Mouse (Mus musculus): ENCODE measurements around the gene Fam216a.

Fam216a gene

DNA sequence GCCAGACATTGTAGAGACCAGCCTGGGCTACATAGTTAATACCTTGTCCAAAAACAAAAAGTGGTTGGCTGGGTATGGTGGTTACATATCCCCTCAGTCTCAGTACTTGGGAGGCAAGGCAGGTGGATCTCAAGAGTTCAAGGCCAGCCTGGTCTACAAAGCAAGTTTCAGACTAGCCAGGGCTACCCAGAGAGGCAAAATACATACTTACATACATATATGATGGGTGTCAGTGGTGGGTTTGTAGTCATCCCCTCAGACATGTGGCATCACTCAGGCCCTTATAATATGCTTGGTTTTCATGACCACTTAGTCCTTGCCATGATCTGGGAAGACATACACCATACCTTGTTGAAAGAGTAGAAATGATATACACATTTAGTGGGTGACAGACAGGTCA lies 18.5 kb upstream of the Fam216a start:
- peak; percentile 87 for DNase-seq

- no peak for DNase-seq
These were observed 17.8 kb upstream of the Fam216a start for GRCm38 (mm10) chr5:122390006-122390405.

- peak; percentile 96 for DNase-seq
These were observed 7.4 kb upstream of the Fam216a start for GRCm38 (mm10) chr5:122379374-122380155.

DNA sequence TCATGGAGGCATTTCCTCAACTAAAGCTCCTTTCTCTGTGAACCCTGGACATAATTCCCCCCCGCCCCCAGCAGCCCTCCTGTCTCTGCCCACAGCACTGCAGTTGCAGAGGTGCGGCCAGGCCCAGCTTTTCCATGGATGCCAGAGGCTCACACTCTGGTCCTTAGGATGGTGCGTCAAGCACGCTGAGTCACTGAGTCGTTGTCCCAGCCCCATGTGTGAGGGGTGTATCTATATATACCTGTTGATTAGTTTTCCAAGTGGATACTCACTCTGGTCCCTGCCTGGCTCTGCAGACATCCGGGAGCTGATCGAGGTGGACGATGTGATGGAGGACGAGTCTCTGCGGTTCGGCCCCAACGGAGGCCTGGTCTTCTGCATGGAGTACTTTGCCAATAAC lies 6.0 kb upstream of the Fam216a start:
- peak; percentile 91 for DNase-seq

- peak; percentile 77 for DNase-seq
These were observed 5.1 kb upstream of the Fam216a start for GRCm38 (mm10) chr5:122377101-122377833.

GRCm38 (mm10) chr5:122372878-122373277 lies 714 bp upstream of the Fam216a start:
- DNase-seq: peak; percentile 34

GRCm38 (mm10) chr5:122371591-122372191 lies 473 bp downstream of the Fam216a start, which contains the start of gene Gpn3:
Gene Gpn3, plus strand, starts transcription at chr5:122371876.
- DNase-seq: no peak

- DNase-seq: no peak
These were observed 17.6 kb downstream of the Fam216a start for GRCm38 (mm10) chr5:122354492-122355067.

- peak; percentile 100 for DNase-seq
These were observed 18.2 kb downstream of the Fam216a start, which contains the start of the genes Rad9b and Vps29 for GRCm38 (mm10) chr5:122353807-122354491. Gene Rad9b, minus strand, starts transcription at chr5:122354233. Gene Vps29, plus strand, starts transcription at chr5:122354369.

DNA sequence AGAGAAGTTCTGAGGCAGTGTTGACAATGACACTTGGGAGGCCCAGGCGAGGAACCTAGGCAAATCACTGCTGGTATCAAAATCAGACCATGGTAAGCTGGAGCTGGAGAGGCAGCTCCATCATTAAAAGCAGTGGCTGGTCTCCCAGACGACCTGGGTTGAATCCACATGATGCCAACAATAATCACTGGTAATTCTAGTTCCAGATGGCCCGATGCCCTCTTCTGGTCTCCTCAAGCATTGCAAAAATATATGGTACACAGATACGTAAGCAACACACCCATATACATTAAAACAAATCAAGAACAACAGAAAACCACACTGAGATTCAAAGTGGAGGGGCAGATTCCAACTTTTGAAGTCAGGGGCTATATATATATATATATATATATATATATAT lies 26.4 kb downstream of the Fam216a start:
- DNase-seq: no peak

DNA sequence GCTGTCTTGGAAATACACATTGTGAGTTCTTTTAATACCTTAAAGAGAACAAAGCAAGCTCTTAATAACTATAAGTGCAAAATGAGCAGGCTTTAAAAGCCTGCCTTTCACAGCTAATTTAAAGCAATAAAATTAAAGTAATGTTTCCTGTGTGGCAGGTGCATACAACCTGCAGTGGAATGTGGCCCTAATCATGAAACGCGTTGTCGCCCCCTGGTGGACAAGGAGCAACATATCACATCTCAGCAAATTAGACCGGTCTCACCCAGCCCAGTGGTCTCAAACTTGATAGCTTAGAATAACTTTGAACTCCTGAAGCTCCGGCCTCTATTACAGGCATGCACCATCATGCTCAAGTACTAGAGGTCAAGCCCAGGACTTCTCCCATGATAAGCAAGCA lies 27.9 kb downstream of the Fam216a start:
- DNase-seq: peak; percentile 90

- no peak for DNase-seq
These were observed 28.4 kb downstream of the Fam216a start for GRCm38 (mm10) chr5:122343768-122344167.

- no peak for DNase-seq
These were observed 29.3 kb downstream of the Fam216a start for GRCm38 (mm10) chr5:122342874-122343273.

DNA sequence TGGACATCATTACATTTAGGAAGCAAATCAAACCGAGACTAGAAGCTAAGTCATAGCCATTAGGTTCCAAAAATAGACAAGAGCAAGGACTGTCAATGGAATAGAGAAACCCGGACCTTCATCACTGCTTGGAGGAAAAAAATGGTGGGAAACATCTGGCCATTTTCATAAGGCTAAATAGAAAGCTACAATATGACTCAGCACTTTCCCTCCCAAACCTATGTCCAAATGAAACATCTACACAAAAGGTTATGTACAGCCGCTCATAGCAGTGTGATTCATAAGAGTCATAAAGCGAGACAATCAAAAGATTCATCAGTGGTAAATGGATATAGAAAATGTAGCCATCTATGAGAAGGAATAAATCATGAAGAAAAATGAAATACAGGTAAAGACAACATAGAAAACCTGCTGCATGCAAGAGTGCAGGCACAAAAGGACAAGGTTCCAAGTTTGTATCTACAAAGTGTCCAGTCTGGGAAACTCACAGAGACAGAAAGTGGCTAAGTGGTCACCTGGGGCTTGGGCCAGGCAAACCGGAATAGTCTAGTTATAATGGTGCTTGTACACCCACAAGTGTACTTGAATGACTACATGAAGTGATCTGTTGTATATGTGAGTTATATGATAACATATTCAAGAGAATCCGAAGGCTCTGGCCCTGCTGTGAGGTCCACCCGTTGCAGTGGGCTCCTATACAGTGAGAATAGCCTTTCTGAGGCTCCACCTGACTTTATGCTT lies 35.4 kb downstream of the Fam216a start:
- no peak for DNase-seq

- no peak for DNase-seq
These were observed 37.5 kb downstream of the Fam216a start for GRCm38 (mm10) chr5:122334682-122335081.

DNA sequence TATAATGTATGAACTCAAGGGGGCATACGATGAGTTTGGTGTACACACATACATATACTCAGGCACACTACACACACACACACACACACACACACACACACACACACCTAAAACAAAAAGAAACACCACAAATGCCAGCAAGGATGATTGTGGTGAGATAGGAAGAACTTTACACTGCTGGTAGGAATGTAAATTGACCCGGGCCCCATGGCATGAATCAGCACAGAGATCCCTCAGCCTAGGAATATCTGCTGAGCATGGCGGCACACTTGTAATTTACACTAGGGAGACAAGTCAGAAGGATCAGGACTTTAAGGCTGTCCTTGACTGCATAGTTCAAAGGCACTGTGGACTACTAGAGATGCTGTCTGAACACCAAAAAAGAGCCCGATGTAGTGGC lies 41.9 kb downstream of the Fam216a start:
- no peak for DNase-seq

GRCm38 (mm10) chr5:122327283-122327682 lies 44.9 kb downstream of the Fam216a start:
- no peak for DNase-seq

- DNase-seq: no peak
These were observed 46.7 kb downstream of the Fam216a start for GRCm38 (mm10) chr5:122325477-122325876.

DNA sequence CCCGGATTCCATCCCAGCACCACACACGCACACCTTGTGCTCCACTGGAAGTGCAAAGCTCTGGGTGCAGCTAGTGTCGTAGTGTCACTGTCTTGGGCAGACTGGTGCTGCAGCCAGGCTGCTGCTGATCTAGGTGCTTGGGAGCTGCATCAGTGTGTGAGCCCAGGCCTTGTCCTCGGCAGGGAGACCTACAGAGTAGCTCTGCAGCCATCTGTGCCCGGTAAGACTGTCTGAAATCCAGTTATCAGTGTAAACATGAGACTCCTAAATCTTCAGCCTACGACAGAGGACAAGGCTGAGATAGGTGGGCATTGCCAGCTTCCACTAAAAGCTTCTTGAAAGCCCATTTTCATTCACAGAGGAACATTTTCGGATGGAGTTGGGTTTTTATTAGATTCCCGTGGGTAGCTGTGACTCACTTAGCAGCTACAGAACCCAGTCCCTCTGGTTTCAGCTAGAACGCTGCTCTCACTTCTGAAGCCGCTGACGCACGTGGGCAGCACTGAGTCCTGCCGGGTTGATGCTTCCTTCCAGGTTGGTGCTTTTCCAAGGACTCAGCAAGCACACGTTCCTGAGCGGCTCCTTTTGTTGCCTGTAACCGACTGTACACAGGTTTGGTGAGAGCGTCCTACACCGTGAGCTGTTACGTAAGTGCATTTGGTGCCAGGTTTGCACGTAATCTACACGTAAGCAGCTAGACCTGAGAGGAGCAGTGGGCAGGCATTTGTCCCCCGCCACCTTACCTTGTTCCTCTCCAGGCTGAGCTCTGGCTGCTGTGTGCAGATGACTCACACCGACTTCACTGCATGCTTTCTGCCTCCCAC lies 47.3 kb downstream of the Fam216a start:
- DNase-seq: peak; percentile 96

DNA sequence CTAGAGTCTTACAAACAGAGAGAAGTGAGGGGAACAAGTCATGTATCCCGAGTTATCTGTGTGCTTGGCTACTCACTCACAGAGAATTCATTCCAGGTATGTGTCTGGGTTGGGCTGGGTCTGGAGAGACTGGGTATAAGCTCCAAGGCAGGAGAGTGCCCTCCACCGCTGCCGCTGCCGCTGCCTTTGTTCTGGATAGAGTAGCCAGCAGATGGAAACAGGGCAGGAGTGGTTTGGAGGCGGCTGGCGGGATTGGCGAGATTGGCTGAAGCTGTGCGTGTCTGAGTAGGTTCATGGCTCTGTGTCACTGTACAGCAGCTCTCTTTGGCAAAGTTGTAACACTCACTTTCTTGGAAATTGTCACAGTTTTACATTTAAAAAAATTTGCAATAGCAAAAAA lies 48.6 kb downstream of the Fam216a start:
- DNase-seq: no peak

GRCm38 (mm10) chr5:122320205-122320781 lies 51.9 kb downstream of the Fam216a start:
- no peak for DNase-seq
